Mouse (Mus musculus): ENCODE measurements around the gene Uqcr10. TPM values are rescaled to one million over a fixed set of nuclear protein-coding genes. Genes with fewer than 3 reads are reported as not detected.

Gene Uqcr10
- polyA plus RNA-seq, 1 experiment from 2014 or later = 160 TPM

GRCm38 (mm10) chr11:4677250-4677872, 26.8 kb downstream of the Uqcr10 start:
- H3K79me2 ChIP-seq (ENCODE audit: inconsistent target) = no peaks in the 10 kb centered on the region
- no peak overlapping the region for H3K27ac ChIP-seq
- WGBS (ENCODE audit: missing documents) = 96% methylated on average over 7 of the region's 7 CpGs
- H3K36me3 ChIP-seq (ENCODE audit: inconsistent target) = peaks cover 56% of the 10 kb centered on the region
- no peak overlapping the region for H3K4me3 ChIP-seq (ENCODE audit: inconsistent target)

GRCm38 (mm10) chr11:4675693-4676092, 28.4 kb downstream of the Uqcr10 start:
- no peak overlapping the region for H3K4me3 ChIP-seq (ENCODE audit: inconsistent target)
- H3K36me3 ChIP-seq (ENCODE audit: inconsistent target) = peaks cover 45% of the 10 kb centered on the region
- 98% methylated on average over 6 of the region's 6 CpGs for WGBS (ENCODE audit: missing documents)
- H3K27ac ChIP-seq = no peak overlapping the region
- no peaks in the 10 kb centered on the region for H3K79me2 ChIP-seq (ENCODE audit: inconsistent target)

- Histone ChIP-seq H3K27ac (peak overlapping the region; percentile 83), H3K79me2 (ENCODE audit: inconsistent target) (no peaks in the 10 kb centered on the region), H3K4me3 (ENCODE audit: inconsistent target) (no peak overlapping the region), H3K36me3 (ENCODE audit: inconsistent target) (peaks cover 45% of the 10 kb centered on the region; the same call in 1 of the 2 replicates)
- WGBS (ENCODE audit: missing documents) = 92% methylated on average over 6 of the region's 6 CpGs
Observed at GRCm38 (mm10) chr11:4675126-4675562, 29.0 kb downstream of the Uqcr10 start.

- WGBS (ENCODE audit: missing documents) = 33% methylated on average over 1 of the region's 1 CpGs
- Histone ChIP-seq H3K27ac (peak overlapping the region; percentile 83), H3K4me3 (ENCODE audit: inconsistent target) (no peak overlapping the region), H3K79me2 (ENCODE audit: inconsistent target) (no peaks in the 10 kb centered on the region), H3K36me3 (ENCODE audit: inconsistent target) (peaks cover 43% of the 10 kb centered on the region; the same call in 1 of the 2 replicates)
Observed at GRCm38 (mm10) chr11:4674593-4674992, 29.5 kb downstream of the Uqcr10 start.

GRCm38 (mm10) chr11:4671736-4672135, 32.4 kb downstream of the Uqcr10 start:
- no peak overlapping the region for H3K27ac ChIP-seq
- no peaks in the 10 kb centered on the region for H3K79me2 ChIP-seq (ENCODE audit: inconsistent target)
- 83% methylated on average over 3 of the region's 4 CpGs for WGBS (ENCODE audit: missing documents)
- peaks cover 47% of the 10 kb centered on the region; the same call in 1 of the 2 replicates for H3K36me3 ChIP-seq (ENCODE audit: inconsistent target)
- H3K4me3 ChIP-seq (ENCODE audit: inconsistent target) = no peak overlapping the region

- WGBS (ENCODE audit: missing documents) = 94% methylated on average over 11 of the region's 11 CpGs
- Histone ChIP-seq H3K36me3 (ENCODE audit: inconsistent target) (peaks cover 32% of the 10 kb centered on the region), H3K27ac (no peak overlapping the region)
Observed at GRCm38 (mm10) chr11:4662496-4662878, 41.7 kb downstream of the Uqcr10 start.

GRCm38 (mm10) chr11:4661871-4662495, 42.2 kb downstream of the Uqcr10 start:
- no peaks in the 10 kb centered on the region for H3K79me2 ChIP-seq (ENCODE audit: inconsistent target)
- peak overlapping the region; percentile 37 for H3K27ac ChIP-seq
- 87% methylated on average over 10 of the region's 10 CpGs for WGBS (ENCODE audit: missing documents)
- H3K36me3 ChIP-seq (ENCODE audit: inconsistent target) = peaks cover 27% of the 10 kb centered on the region
- H3K4me3 ChIP-seq (ENCODE audit: inconsistent target) = no peak overlapping the region

More at GRCm38 (mm10) chr11:4662496-4662878, 41.7 kb downstream of the Uqcr10 start:
- Histone ChIP-seq H3K79me2 (ENCODE audit: inconsistent target) (no peaks in the 10 kb centered on the region), H3K4me3 (ENCODE audit: inconsistent target) (no peak overlapping the region)

GRCm38 (mm10) chr11:4661324-4661723, 42.8 kb downstream of the Uqcr10 start:
- H3K36me3 ChIP-seq (ENCODE audit: inconsistent target) = peaks cover 30% of the 10 kb centered on the region

GRCm38 (mm10) chr11:4660309-4661025, 43.7 kb downstream of the Uqcr10 start:
- Histone ChIP-seq H3K27ac (peak overlapping the region; percentile 37), H3K79me2 (ENCODE audit: inconsistent target) (no peaks in the 10 kb centered on the region), H3K4me3 (ENCODE audit: inconsistent target) (no peak overlapping the region), H3K36me3 (ENCODE audit: inconsistent target) (peaks cover 39% of the 10 kb centered on the region)
- 96% methylated on average over 7 of the region's 7 CpGs for WGBS (ENCODE audit: missing documents)

More at GRCm38 (mm10) chr11:4661324-4661723, 42.8 kb downstream of the Uqcr10 start:
- Histone ChIP-seq H3K79me2 (ENCODE audit: inconsistent target) (no peaks in the 10 kb centered on the region), H3K4me3 (ENCODE audit: inconsistent target) (no peak overlapping the region), H3K27ac (peak overlapping the region; percentile 37)
- 37% methylated on average over 4 of the region's 4 CpGs for WGBS (ENCODE audit: missing documents)

- Histone ChIP-seq H3K36me3 (ENCODE audit: inconsistent target) (peaks cover 45% of the 10 kb centered on the region), H3K27ac (peak overlapping the region; percentile 37; the same call in 1 of the 2 replicates), H3K79me2 (ENCODE audit: inconsistent target) (no peaks in the 10 kb centered on the region), H3K4me3 (ENCODE audit: inconsistent target) (no peak overlapping the region)
- WGBS (ENCODE audit: missing documents) = 73% methylated on average over 1 of the region's 1 CpGs
Observed at GRCm38 (mm10) chr11:4659818-4660217, 44.3 kb downstream of the Uqcr10 start.

Other genes starting within 250 kb of the Uqcr10 start
- gene Mtmr3, start 109.5 kb downstream of the Uqcr10 start, polyA plus RNA-seq (2018) = 29.0 to 45.2 TPM (median 31.3 TPM) in 3 replicates
- not detected in 3 replicates for gene Gm11032, start 84.3 kb downstream of the Uqcr10 start, polyA plus RNA-seq (2018)
- gene Ascc2, start 66.6 kb downstream of the Uqcr10 start, polyA plus RNA-seq (2018) = 29.1 to 42.2 TPM (median 35.1 TPM) in 3 replicates
- 12.8 to 30.5 TPM (median 29.0 TPM) in 3 replicates for gene Zmat5, start 336 bp upstream of the Uqcr10 start, polyA plus RNA-seq (2018)
- 0.04 TPM in 1 of 3 replicates, not detected in the others for gene Cabp7, start 42.4 kb upstream of the Uqcr10 start, polyA plus RNA-seq (2018)
- 42.7 to 60.3 TPM (median 44.6 TPM) in 3 replicates for gene Nf2, start 145.2 kb upstream of the Uqcr10 start, polyA plus RNA-seq (2018)
- gene Nipsnap1, start 169.6 kb upstream of the Uqcr10 start, polyA plus RNA-seq (2018) = 1.7 to 4.1 TPM (median 2.3 TPM) in 3 replicates
- 27.0 to 37.9 TPM (median 33.4 TPM) in 3 replicates for gene Thoc5, start 191.0 kb upstream of the Uqcr10 start, polyA plus RNA-seq (2018)
- 0.11 to 0.14 TPM in 2 of 3 replicates, not detected in the other for gene Nefh, start 243.7 kb upstream of the Uqcr10 start, polyA plus RNA-seq (2018)